Mouse (Mus musculus) spleen, postnatal 36 days (tissue): Measurements from ENCODE around the gene Ap3d1.

Source experiments
- DNase-seq, 2 experiments: peaks; one replicate each; pipeline ENCODE4 v3.0.0; 2022; ENCODE audit warnings: low spot score in 2 of 2, mixed read lengths in 1 of 2

The Ap3d1 gene

GRCm38 (mm10) chr10:80668614-80669013, 73.5 kb downstream of the Ap3d1 start:
- DNase-seq = peak in 1 of 2 experiments; percentile 64

DNA sequence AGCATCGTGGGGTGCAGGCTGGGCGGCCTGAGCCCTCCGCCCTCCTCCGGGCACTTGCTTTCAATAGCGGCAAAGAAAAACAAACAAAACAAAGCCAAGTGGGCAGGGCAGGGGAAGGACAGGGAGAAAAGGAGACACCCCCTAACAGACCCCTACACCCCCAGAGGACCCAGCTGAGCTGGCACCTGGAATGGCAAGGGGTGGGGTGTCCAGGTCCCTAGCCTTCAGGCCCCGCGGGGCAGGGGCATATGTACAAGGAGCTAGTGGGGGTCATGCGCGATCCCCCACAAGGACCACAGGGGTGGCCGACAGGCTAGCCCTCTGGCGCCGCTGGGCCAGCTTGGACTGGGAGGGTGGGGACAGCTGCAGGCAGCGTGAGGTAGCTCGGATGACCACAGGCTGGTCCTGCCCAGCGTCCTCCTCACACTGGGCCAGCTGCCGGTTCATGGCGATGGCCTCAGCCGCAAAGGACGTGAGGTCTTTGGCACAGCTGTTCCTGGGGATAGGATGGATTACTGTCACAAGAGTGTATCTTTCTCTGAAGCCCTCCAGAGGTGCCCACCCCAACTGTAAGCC, 75.1 kb downstream of the Ap3d1 start:
- no peak for DNase-seq

GRCm38 (mm10) chr10:80665981-80666733, 75.9 kb downstream of the Ap3d1 start:
- no peak for DNase-seq

DNA sequence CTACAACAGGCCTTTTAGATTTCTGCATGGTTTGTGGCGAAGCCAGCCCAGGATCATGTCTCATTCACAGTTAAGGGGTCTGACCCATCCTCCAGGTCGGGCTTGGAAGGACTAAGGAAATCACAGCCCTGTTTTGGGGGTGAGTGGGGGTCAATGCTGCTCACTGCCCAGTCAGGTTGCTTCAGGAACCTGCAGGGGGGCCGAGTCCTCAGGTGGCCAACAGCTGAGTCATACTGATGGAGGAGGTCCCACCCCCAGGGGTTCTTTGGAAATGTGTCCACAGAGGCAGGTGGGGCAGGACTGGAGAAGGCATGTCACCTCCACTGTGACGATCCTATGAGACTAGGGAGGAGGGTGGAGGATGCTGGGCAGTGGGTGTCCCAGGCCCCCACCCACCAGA, 76.6 kb downstream of the Ap3d1 start:
- DNase-seq = no peak

DNA sequence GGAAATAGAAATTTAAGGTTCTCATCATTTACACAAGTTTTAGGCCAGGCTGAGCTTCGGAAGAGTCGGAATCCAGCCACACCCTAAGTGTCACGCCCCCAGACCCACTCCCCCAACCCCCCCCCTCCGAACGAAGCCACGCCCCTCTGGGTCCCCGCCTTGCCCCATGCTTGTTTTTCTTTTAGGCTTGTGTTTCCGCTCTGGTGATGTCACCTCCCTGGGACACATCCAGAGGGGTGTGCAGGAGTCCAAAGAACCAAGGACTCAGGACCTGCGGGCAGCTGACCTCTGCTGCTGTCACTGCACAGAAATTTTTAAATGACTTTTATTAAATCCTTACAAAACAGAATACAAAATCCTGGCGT, 77.1 kb downstream of the Ap3d1 start:
- DNase-seq = no peak

- peak; percentile 71 to 75 for DNase-seq
Observed at GRCm38 (mm10) chr10:80664197-80665015, 77.7 kb downstream of the Ap3d1 start.

- DNase-seq = peak; percentile 78 to 80
Observed at GRCm38 (mm10) chr10:80663485-80664196, 78.4 kb downstream of the Ap3d1 start.

GRCm38 (mm10) chr10:80661149-80661548, 80.9 kb downstream of the Ap3d1 start:
- peak; percentile 67 to 70 for DNase-seq

GRCm38 (mm10) chr10:80659213-80659612, 82.9 kb downstream of the Ap3d1 start:
- peak; percentile 59 to 76 for DNase-seq

DNA sequence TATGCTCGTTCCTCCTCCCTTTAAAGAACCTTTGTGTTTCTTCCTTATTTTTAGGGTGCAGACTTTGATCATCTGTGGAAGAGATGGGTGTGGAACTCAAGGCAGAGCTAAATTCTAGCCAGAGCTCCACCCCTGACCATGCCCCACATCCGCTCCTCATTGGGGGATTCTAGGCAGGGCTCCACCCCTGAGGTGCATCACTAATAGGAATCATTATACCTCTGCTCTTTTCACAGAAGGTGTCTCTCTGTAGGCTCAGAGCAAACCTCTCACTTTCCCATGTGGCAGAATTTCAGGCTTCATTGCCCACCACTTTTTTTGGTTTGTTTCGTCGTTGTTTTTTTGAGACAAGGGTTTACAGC, 83.2 kb downstream of the Ap3d1 start:
- DNase-seq = peak; percentile 66 to 76

DNA sequence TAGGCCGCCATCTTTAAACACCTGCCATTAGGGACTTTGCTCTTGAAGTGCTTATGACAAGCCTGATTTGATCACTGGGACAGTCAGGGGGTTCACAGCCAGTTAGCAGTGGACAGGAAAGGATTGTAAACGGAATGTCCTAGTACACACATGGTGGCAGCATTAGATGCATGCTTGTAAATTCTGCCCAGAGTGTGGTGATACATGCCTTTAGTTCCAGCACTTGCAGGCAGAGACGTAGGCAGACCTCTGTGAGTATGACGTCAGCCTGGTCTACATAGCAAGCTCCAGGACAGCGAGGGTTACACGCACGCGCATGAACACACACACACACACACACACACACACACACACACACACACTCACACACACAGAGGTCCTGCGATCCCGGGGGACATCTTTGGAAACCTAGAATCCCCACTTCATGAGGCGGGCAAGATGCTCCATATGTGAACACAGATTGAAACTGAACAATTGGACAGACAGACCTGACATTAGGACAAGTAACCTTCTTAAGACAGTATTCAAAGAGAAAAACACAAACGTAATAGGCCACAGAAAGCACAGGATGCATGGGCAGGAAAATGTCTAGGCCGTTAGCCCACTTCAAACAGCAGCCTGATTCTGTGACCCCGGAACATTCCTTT, 83.7 kb downstream of the Ap3d1 start:
- no peak for DNase-seq
